Mouse (Mus musculus): ENCODE results near the gene Lgals2.

Lgals2 gene

DNA sequence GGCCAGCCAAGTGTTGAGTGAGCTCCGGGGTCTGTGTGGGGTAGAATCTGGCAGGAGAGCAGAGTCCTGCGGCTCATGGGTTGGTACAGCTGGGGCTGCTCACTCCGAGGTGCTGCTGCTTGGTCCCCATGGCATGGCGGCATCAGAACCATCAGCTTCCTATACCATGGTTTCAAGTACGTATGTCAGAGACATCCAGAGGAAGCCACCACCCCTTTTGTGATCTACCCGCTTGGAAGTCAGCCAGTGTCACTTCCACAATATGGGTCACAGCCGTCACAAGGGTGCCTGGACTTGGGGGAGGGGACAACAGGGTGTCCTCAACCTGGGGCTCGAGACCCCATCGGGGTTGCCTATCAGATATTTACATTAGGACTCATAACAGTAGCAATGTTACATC, 45.2 kb downstream of the Lgals2 start:
- Histone ChIP-seq H3K4me3 (replicated peaks; ENCODE audit: low read length) (0 out of 2 replicates have a peak overlapping the region, but pooled peaks have one; percentile 10), H3K27me3 (ENCODE audit: insufficient read depth, low read length) (peaks cover 32% of the 10 kb centered on the region), H3K4me1 (replicated peaks; ENCODE audit: low read depth, low read length) (peaks cover 62% of the 10 kb centered on the region), H3K36me3 (ENCODE audit: insufficient read depth, low read length) (no peaks in the 10 kb centered on the region), H3K9me3 (ENCODE audit: low read length) (no peaks in the 10 kb centered on the region)
- TF ChIP-seq CTCF (conservative IDR thresholded peaks at IDR 0.05; ENCODE audit: low read length) (no peak), POU5F1 (IDR thresholded peaks at IDR 0.05; ENCODE audit: borderline replicate concordance, low read length) (no peak), NANOG (IDR thresholded peaks at IDR 0.05; ENCODE audit: borderline replicate concordance, low read length) (no peak)

DNA sequence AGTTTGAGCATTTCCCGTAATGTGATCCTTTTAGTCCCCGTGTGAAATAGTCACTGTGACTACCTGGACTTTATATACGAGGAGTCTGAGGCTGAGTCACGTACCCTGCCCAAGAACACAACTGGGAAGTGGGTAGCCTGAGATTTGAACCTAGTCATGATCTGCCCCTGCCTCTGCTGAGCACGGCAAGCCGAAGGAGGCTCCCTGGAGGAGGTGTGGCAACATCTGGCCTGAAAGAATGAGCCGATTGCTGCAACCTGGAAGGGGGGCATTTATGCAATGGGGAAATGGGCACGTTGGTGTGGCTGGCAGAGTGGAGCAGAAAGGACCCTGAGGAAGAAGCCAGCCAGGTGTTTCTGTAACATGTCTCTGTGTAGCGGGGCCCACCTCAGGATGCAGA, 45.6 kb downstream of the Lgals2 start:
- no peak for TF ChIP-seq CTCF (conservative IDR thresholded peaks at IDR 0.05; ENCODE audit: low read length)
- TF ChIP-seq POU5F1 (IDR thresholded peaks at IDR 0.05; ENCODE audit: borderline replicate concordance, low read length): no peak
- no peak for TF ChIP-seq NANOG (IDR thresholded peaks at IDR 0.05; ENCODE audit: borderline replicate concordance, low read length)
- no peaks in the 10 kb centered on the region for H3K36me3 ChIP-seq (ENCODE audit: insufficient read depth, low read length)
- no peaks in the 10 kb centered on the region for H3K9me3 ChIP-seq (ENCODE audit: low read length)
- 0 out of 2 replicates have a peak overlapping the region, but pooled peaks have one; percentile 10 for H3K4me3 ChIP-seq (replicated peaks; ENCODE audit: low read length)
- peaks cover 63% of the 10 kb centered on the region for H3K4me1 ChIP-seq (replicated peaks; ENCODE audit: low read depth, low read length)
- peaks cover 32% of the 10 kb centered on the region for H3K27me3 ChIP-seq (ENCODE audit: insufficient read depth, low read length)

DNA sequence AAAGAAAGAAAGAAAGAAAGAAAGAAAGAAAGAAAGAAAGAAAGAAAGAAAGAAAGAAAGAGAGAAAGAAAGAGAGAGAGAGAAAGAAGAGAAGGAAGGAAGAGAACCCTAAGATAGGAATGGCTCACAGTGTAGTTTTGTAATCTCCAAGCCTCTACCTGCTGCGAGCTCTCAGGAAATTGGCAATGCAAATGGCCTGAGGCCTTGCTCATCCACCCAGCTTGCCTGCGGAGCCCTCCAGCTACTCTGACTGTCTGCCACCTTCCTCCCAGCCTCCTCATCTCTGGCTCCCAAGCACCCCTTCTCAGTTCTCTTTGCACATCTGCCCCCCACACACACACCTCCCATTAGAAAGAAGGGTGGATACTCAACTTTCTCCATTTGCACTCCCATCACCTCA, 46.3 kb downstream of the Lgals2 start:
- H3K27me3 ChIP-seq (ENCODE audit: insufficient read depth, low read length): peaks cover 37% of the 10 kb centered on the region
- no peak for TF ChIP-seq POU5F1 (IDR thresholded peaks at IDR 0.05; ENCODE audit: borderline replicate concordance, low read length)
- no peak for TF ChIP-seq CTCF (conservative IDR thresholded peaks at IDR 0.05; ENCODE audit: low read length)
- TF ChIP-seq NANOG (IDR thresholded peaks at IDR 0.05; ENCODE audit: borderline replicate concordance, low read length): no peak
- H3K36me3 ChIP-seq (ENCODE audit: insufficient read depth, low read length): no peaks in the 10 kb centered on the region
- no peak overlapping the region for H3K4me3 ChIP-seq (replicated peaks; ENCODE audit: low read length)
- H3K4me1 ChIP-seq (replicated peaks; ENCODE audit: low read depth, low read length): peaks cover 71% of the 10 kb centered on the region
- H3K9me3 ChIP-seq (ENCODE audit: low read length): no peaks in the 10 kb centered on the region

DNA sequence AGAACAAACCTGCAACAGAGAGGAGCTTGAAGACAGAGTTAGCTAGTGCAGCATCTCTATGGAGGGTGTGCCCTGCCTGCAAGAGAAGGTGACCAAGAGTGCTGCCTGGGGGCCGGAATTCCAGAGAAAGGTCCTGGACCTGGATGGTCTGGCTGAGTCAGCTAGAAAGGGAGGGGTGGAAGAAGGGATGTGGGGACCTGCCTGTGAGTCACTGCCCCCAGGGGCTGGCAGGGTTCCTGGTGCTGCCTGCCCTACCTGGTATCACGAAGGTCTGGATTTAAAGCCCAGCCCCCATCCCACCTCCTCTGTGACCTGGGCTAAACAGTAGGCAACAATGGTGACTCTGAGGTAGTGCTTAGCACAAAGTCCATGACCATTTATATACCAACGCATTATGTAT, 48.2 kb downstream of the Lgals2 start:
- Histone ChIP-seq H3K36me3 (ENCODE audit: insufficient read depth, low read length) (no peaks in the 10 kb centered on the region), H3K9me3 (ENCODE audit: low read length) (no peaks in the 10 kb centered on the region), H3K4me1 (replicated peaks; ENCODE audit: low read depth, low read length) (peaks cover 80% of the 10 kb centered on the region), H3K4me3 (replicated peaks; ENCODE audit: low read length) (no peak overlapping the region), H3K27me3 (ENCODE audit: insufficient read depth, low read length) (peaks cover 53% of the 10 kb centered on the region)
- TF ChIP-seq CTCF (conservative IDR thresholded peaks at IDR 0.05; ENCODE audit: low read length) (no peak), POU5F1 (IDR thresholded peaks at IDR 0.05; ENCODE audit: borderline replicate concordance, low read length) (no peak), NANOG (IDR thresholded peaks at IDR 0.05; ENCODE audit: borderline replicate concordance, low read length) (no peak)

DNA sequence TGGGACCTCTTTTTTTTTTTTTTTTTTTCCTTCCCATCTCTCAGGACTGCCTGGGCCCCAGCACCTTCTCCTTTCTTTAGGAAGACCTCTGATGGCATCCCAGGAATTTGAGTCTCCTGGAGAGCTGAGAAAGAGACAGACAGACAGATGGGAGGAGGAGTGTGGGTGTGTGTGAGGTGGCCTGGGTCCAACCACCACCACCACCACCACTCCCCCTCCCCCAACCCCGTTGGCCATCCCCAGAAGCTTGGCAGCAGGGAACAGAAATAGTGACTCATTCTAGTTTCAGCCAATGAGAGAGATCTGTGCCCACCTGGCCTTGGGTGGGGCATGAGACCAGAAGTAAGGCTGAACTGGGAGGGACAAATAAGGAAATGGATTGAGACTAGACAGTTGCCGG, 48.7 kb downstream of the Lgals2 start:
- no peak for TF ChIP-seq CTCF (conservative IDR thresholded peaks at IDR 0.05; ENCODE audit: low read length)
- TF ChIP-seq POU5F1 (IDR thresholded peaks at IDR 0.05; ENCODE audit: borderline replicate concordance, low read length): no peak
- TF ChIP-seq NANOG (IDR thresholded peaks at IDR 0.05; ENCODE audit: borderline replicate concordance, low read length): no peak
- H3K36me3 ChIP-seq (ENCODE audit: insufficient read depth, low read length): no peaks in the 10 kb centered on the region
- H3K9me3 ChIP-seq (ENCODE audit: low read length): no peaks in the 10 kb centered on the region
- H3K27me3 ChIP-seq (ENCODE audit: insufficient read depth, low read length): peaks cover 57% of the 10 kb centered on the region
- H3K4me3 ChIP-seq (replicated peaks; ENCODE audit: low read length): no peak overlapping the region
- peaks cover 80% of the 10 kb centered on the region for H3K4me1 ChIP-seq (replicated peaks; ENCODE audit: low read depth, low read length)

DNA sequence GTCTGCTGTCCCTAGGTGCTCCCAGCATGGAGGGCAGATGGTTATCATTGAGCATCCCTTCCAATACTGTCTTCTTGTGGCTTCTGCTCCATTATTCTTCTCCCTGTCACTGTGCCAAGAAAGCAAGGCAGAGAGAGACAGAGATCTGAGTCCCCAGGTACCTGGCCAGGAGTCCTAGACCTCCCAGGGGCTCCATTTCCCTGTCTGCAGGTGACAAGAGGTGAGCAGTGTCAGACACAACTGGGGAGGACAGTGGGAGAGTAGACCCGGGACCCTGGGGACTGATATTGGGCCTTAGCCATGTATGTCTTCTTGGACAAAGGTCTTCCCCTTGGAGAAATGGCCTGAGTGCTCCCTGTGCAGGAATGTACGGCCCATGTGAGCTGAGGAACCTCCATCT, 50.0 kb downstream of the Lgals2 start:
- Histone ChIP-seq H3K36me3 (ENCODE audit: insufficient read depth, low read length) (no peaks in the 10 kb centered on the region), H3K4me1 (replicated peaks; ENCODE audit: low read depth, low read length) (peaks cover 72% of the 10 kb centered on the region), H3K9me3 (ENCODE audit: low read length) (no peaks in the 10 kb centered on the region), H3K27me3 (ENCODE audit: insufficient read depth, low read length) (peaks cover 66% of the 10 kb centered on the region), H3K4me3 (replicated peaks; ENCODE audit: low read length) (no peak overlapping the region)
- TF ChIP-seq POU5F1 (IDR thresholded peaks at IDR 0.05; ENCODE audit: borderline replicate concordance, low read length) (no peak), CTCF (conservative IDR thresholded peaks at IDR 0.05; ENCODE audit: low read length) (no peak), NANOG (IDR thresholded peaks at IDR 0.05; ENCODE audit: borderline replicate concordance, low read length) (no peak)

DNA sequence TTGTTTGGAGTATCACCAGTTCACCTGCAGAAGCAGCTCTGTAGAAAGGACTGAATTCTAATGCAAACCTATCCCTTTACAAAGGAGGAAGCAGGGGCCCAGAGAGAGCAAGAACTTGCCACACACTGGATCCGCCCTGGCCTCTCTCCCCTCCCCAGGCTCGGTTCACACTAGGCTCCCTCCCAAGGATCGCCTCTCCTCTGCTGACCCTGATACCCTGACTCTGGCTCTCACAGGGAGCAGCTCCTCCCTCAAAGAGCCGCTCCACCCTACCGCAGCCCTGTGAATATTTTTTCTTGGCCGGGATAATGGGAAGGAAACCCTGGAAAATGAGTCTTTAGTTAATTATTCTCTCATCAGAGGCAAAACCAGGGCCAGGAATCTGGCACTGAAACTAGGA, 51.0 kb downstream of the Lgals2 start:
- TF ChIP-seq POU5F1 (IDR thresholded peaks at IDR 0.05; ENCODE audit: borderline replicate concordance, low read length): no peak
- no peak for TF ChIP-seq CTCF (conservative IDR thresholded peaks at IDR 0.05; ENCODE audit: low read length)
- TF ChIP-seq NANOG (IDR thresholded peaks at IDR 0.05; ENCODE audit: borderline replicate concordance, low read length): no peak
- Histone ChIP-seq H3K9me3 (ENCODE audit: low read length) (no peaks in the 10 kb centered on the region), H3K4me1 (replicated peaks; ENCODE audit: low read depth, low read length) (peaks cover 62% of the 10 kb centered on the region), H3K4me3 (replicated peaks; ENCODE audit: low read length) (no peak overlapping the region), H3K36me3 (ENCODE audit: insufficient read depth, low read length) (no peaks in the 10 kb centered on the region), H3K27me3 (ENCODE audit: insufficient read depth, low read length) (peaks cover 67% of the 10 kb centered on the region)

DNA sequence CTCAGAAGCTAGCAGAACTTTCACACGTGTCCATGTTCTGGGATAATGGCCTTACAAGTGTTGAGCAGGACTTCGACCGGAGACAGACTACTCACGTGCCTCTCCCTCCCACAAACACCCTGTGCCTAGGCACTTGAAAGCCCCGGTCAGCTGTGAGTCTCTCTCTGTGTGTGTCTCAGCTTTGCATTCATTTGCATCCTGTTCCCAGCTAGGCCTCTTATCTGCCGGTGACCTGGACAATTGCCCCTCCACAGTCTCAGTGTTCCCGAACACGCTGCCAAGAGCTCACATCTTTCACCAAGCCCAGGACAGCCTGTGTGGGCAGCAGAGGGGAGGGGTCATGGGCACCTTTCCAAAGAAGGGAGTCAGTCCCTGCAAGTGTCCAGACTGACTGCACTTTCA, 51.8 kb downstream of the Lgals2 start:
- no peaks in the 10 kb centered on the region for H3K36me3 ChIP-seq (ENCODE audit: insufficient read depth, low read length)

DNA sequence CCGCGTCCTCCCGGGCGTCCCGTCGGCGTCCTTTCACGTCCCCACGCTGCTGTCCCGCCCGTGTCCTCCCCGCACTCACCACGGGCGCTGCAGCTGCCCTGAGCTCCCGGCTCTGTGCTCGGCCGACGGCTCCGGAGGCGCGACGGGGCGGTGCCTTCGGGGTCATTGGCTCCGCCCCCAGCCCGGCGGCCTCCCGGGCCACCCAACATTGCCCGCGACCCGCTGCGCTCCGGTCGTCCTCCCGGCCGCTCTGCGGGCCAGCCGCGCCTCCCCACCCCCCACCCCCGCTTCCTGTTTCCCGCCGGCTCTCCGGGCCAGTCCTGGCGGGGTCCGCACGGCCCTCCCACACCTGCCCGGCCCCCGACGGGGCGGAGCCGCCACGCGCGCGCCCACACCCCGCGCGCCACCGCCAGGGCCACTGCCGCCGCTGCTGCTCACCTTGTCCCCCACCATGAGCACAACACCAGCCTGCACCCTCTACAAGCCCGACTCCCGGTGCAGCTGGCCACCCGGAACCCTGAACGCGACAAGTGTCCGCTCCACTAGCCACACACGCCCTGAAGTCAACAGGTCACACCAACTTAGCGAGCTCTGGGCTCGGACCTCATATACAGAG, 52.4 kb downstream of the Lgals2 start, which contains the start of gene Card10:
Gene Card10, minus strand, starts transcription at position 267 of the 616 bp plus-strand sequence.
- Histone ChIP-seq H3K36me3 (ENCODE audit: insufficient read depth, low read length) (peaks cover 2% of the 10 kb centered on the region; the same call in 1 of the 2 replicates), H3K9me3 (ENCODE audit: low read length) (no peaks in the 10 kb centered on the region), H3K4me1 (replicated peaks; ENCODE audit: low read depth, low read length) (peaks cover 51% of the 10 kb centered on the region), H3K27me3 (ENCODE audit: insufficient read depth, low read length) (peaks cover 74% of the 10 kb centered on the region), H3K4me3 (replicated peaks; ENCODE audit: low read length) (peak within 1 kb of the TSS; percentile 83)
- TF ChIP-seq POU5F1 (IDR thresholded peaks at IDR 0.05; ENCODE audit: borderline replicate concordance, low read length) (no peak), CTCF (conservative IDR thresholded peaks at IDR 0.05; ENCODE audit: low read length) (no peak)

More for the DNA sequence above, 51.8 kb downstream of the Lgals2 start:
- H3K4me1 ChIP-seq (replicated peaks; ENCODE audit: low read depth, low read length): peaks cover 57% of the 10 kb centered on the region
- H3K9me3 ChIP-seq (ENCODE audit: low read length): no peaks in the 10 kb centered on the region
- H3K27me3 ChIP-seq (ENCODE audit: insufficient read depth, low read length): peaks cover 73% of the 10 kb centered on the region
- H3K4me3 ChIP-seq (replicated peaks; ENCODE audit: low read length): peak overlapping the region; percentile 83
- TF ChIP-seq NANOG (IDR thresholded peaks at IDR 0.05; ENCODE audit: borderline replicate concordance, low read length) (no peak), POU5F1 (IDR thresholded peaks at IDR 0.05; ENCODE audit: borderline replicate concordance, low read length) (no peak), CTCF (conservative IDR thresholded peaks at IDR 0.05; ENCODE audit: low read length) (no peak)
